Mouse (Mus musculus) MEL (cell line): Measurements from ENCODE around the gene Gm28048. TPM values are rescaled to one million over a fixed set of nuclear protein-coding genes. Genes with fewer than 3 reads are reported as not detected.

Source experiments
- DNase-seq: peaks from one replicate; pipeline ENCODE4 v3.0.0; 2011; ENCODE audit warnings: low read depth, low spot score
- H3K27ac ChIP-seq: 2 replicates; pipeline ENCODE4 v1.5.1; 2012; ENCODE audit warnings: low read depth, mild to moderate bottlenecking, control low read depth, low read length, moderate library complexity; ENCODE audit not compliant: control insufficient read depth
- H3K27me3 ChIP-seq, 2 experiments: fragments of 150-350 bp in 1 of 2; sonication (generic) in 1 of 2; 2 replicates each; pipeline ENCODE4 v1.6.1; 2012; ENCODE audit warnings: low read length in 2 of 2, mild to moderate bottlenecking in 2 of 2, improper control_type of control experiment in 1 of 2, moderate library complexity in 1 of 2; ENCODE audit not compliant: insufficient read depth in 2 of 2, control insufficient read depth in 1 of 2
- H3K36me3 ChIP-seq, 2 experiments: 2 replicates each; pipeline ENCODE4 v1.6.1; 2012 to 2014; ENCODE audit warnings: low read length in 2 of 2, improper control_type of control experiment in 1 of 2, inconsistent platforms in 1 of 2, mild to moderate bottlenecking in 1 of 2; ENCODE audit not compliant: insufficient read depth in 2 of 2, control insufficient read depth in 1 of 2
- H3K4me1 ChIP-seq, 2 experiments: fragments of 150-350 bp in 1 of 2; sonication (generic) in 1 of 2; 2 replicates each; pipeline ENCODE4 v1.6.1; 2012; ENCODE audit warnings: low read length in 2 of 2, improper control_type of control experiment in 1 of 2, mild to moderate bottlenecking in 1 of 2; ENCODE audit not compliant: insufficient read depth in 2 of 2, control insufficient read depth in 1 of 2
- H3K4me3 ChIP-seq, 2 experiments: fragments of 150-350 bp in 1 of 2; sonication (generic) in 1 of 2; 2 replicates each; pipeline ENCODE4 v1.5.1; 2012; ENCODE audit warnings: low read depth in 2 of 2, low read length in 2 of 2, mild to moderate bottlenecking in 2 of 2, moderate library complexity in 2 of 2, control low read depth in 1 of 2, improper control_type of control experiment in 1 of 2; ENCODE audit not compliant: control insufficient read depth in 1 of 2, insufficient read depth in 1 of 2
- H3K79me2 ChIP-seq: 2 replicates; pipeline ENCODE4 v1.6.1; 2012; ENCODE audit warnings: mild to moderate bottlenecking, low read length, moderate library complexity; ENCODE audit not compliant: control insufficient read depth, poor library complexity, insufficient read depth
- H3K9ac ChIP-seq: 2 replicates; pipeline ENCODE4 v1.6.1; 2012; ENCODE audit warnings: low read depth, mild to moderate bottlenecking, control low read depth, low read length, moderate library complexity; ENCODE audit not compliant: control insufficient read depth, poor library complexity, severe bottlenecking
- H3K9me3 ChIP-seq: fragments of 150-350 bp; sonication (generic); replicated peaks from 2 replicates; pipeline ENCODE4 v1.6.1; 2012; ENCODE audit warnings: mild to moderate bottlenecking, low read length, improper control_type of control experiment, moderate library complexity; ENCODE audit not compliant: insufficient read depth
- CHD1 ChIP-seq: IDR thresholded peaks from 2 replicates; pipeline ENCODE4 v1.6.1; 2012; ENCODE audit warnings: low read depth, mild to moderate bottlenecking, inconsistent platforms, low read length, improper control_type of control experiment
- EP300 ChIP-seq, 2 experiments: IDR thresholded peaks; 2 replicates each; pipeline ENCODE4 v1.6.1; 2011; ENCODE audit warnings: improper control_type of control experiment in 2 of 2, low read length in 2 of 2, low read depth in 1 of 2, mild to moderate bottlenecking in 1 of 2
- GABPA ChIP-seq: IDR thresholded peaks from 2 replicates; pipeline ENCODE4 v1.6.1; 2012; ENCODE audit warnings: low read depth, mild to moderate bottlenecking, inconsistent platforms, low read length, improper control_type of control experiment, moderate library complexity
- HCFC1 ChIP-seq: IDR thresholded peaks from 2 replicates; pipeline ENCODE4 v1.6.1; 2012; ENCODE audit warnings: low read depth, mild to moderate bottlenecking, inconsistent platforms, low read length, improper control_type of control experiment, moderate library complexity
- JUND ChIP-seq: IDR thresholded peaks from 2 replicates; pipeline ENCODE4 v1.6.1; 2011; ENCODE audit warnings: low read depth, mild to moderate bottlenecking, improper control_type of control experiment, low read length
- MAFK ChIP-seq: IDR thresholded peaks from 2 replicates; pipeline ENCODE4 v1.6.1; 2011; ENCODE audit warnings: low read depth, mild to moderate bottlenecking, low read length, improper control_type of control experiment, borderline replicate concordance
- MXI1 ChIP-seq: IDR thresholded peaks from 2 replicates; pipeline ENCODE4 v1.6.1; 2011; ENCODE audit warnings: mild to moderate bottlenecking, low read depth, low read length, improper control_type of control experiment
- MYB ChIP-seq: IDR thresholded peaks from 2 replicates; pipeline ENCODE4 v1.6.1; 2011; ENCODE audit warnings: mild to moderate bottlenecking, low read depth, low read length, improper control_type of control experiment
- MYC ChIP-seq: IDR thresholded peaks from 2 replicates; pipeline ENCODE4 v1.6.1; 2011; ENCODE audit warnings: low read depth, mild to moderate bottlenecking, low read length, improper control_type of control experiment, moderate library complexity
- POLR2A ChIP-seq, 2 experiments: IDR thresholded peaks; 2 replicates each; pipeline ENCODE4 v1.6.1; 2011 to 2012; ENCODE audit warnings: low read length in 2 of 2, mild to moderate bottlenecking in 2 of 2, control low read depth in 1 of 2, improper control_type of control experiment in 1 of 2, low read depth in 1 of 2, moderate library complexity in 1 of 2; ENCODE audit not compliant: control insufficient read depth in 1 of 2, insufficient read depth in 1 of 2, poor library complexity in 1 of 2
- POLR2AphosphoS2 ChIP-seq: IDR thresholded peaks from 2 replicates; pipeline ENCODE4 v1.6.1; 2011; ENCODE audit warnings: low read length, improper control_type of control experiment
- RAD21 ChIP-seq: IDR thresholded peaks from 2 replicates; pipeline ENCODE4 v1.6.1; 2011; ENCODE audit warnings: mild to moderate bottlenecking, low read depth, low read length, improper control_type of control experiment
- RCOR1 ChIP-seq: IDR thresholded peaks from 2 replicates; pipeline ENCODE4 v1.6.1; 2012; ENCODE audit warnings: low read depth, mild to moderate bottlenecking, inconsistent platforms, low read length, improper control_type of control experiment
- SIN3A ChIP-seq: IDR thresholded peaks from 2 replicates; pipeline ENCODE4 v1.6.1; 2012; ENCODE audit warnings: low read length, improper control_type of control experiment, inconsistent platforms
- SMC3 ChIP-seq: IDR thresholded peaks from 2 replicates; pipeline ENCODE4 v1.6.1; 2011; ENCODE audit warnings: low read depth, low read length, improper control_type of control experiment
- TBP ChIP-seq: IDR thresholded peaks from 2 replicates; pipeline ENCODE4 v1.8.0; 2011; ENCODE audit warnings: low read depth, low read length, improper control_type of control experiment
- TCF12 ChIP-seq: IDR thresholded peaks from 2 replicates; pipeline ENCODE4 v1.6.1; 2014; ENCODE audit warnings: low read depth, mild to moderate bottlenecking, inconsistent platforms, low read length, improper control_type of control experiment, moderate library complexity
- UBTF ChIP-seq: IDR thresholded peaks from 2 replicates; pipeline ENCODE4 v1.6.1; 2012; ENCODE audit warnings: low read depth, mild to moderate bottlenecking, inconsistent platforms, low read length, improper control_type of control experiment, moderate library complexity, borderline replicate concordance; ENCODE audit not compliant: insufficient read depth
- USF1 ChIP-seq: IDR thresholded peaks from 2 replicates; pipeline ENCODE4 v1.6.1; 2014; ENCODE audit warnings: low read depth, mild to moderate bottlenecking, inconsistent platforms, low read length, improper control_type of control experiment, moderate library complexity
- USF2 ChIP-seq, 2 experiments: IDR thresholded peaks; 2 replicates each; pipeline ENCODE4 v1.6.1; 2011 to 2012; ENCODE audit warnings: improper control_type of control experiment in 2 of 2, low read length in 2 of 2, borderline replicate concordance in 1 of 2, inconsistent platforms in 1 of 2, low read depth in 1 of 2, mild to moderate bottlenecking in 1 of 2; ENCODE audit not compliant: insufficient read depth in 1 of 2
- ZC3H11A ChIP-seq: IDR thresholded peaks from 2 replicates; pipeline ENCODE4 v1.6.1; 2012; ENCODE audit warnings: low read depth, mild to moderate bottlenecking, inconsistent platforms, low read length, improper control_type of control experiment
- ZKSCAN1 ChIP-seq: IDR thresholded peaks from 2 replicates; pipeline ENCODE4 v1.6.1; 2012; ENCODE audit warnings: low read depth, mild to moderate bottlenecking, inconsistent platforms, low read length, improper control_type of control experiment, moderate library complexity
- polyA plus RNA-seq, 2 experiments: library from polyadenylated mRNA; stranded (reverse) in 1 of 2; unstranded in 1 of 2; fragments of >175 nt in 1 of 2; fragments of >200 nt in 1 of 2; gene quantifications; 2 replicates each; pipeline versions ENCODE4 v1.2.1 to v1.2.4; 2012; ENCODE audit warnings: low replicate concordance in 2 of 2, low read depth in 1 of 2; ENCODE audit not compliant: insufficient read length in 2 of 2, insufficient read depth in 1 of 2, missing spikeins in 1 of 2
- total RNA-seq: library from RNA; depleted of rRNA; stranded (reverse); fragments of 300-350 nt; gene quantifications from 2 replicates; pipeline ENCODE4 v1.2.3, GENCODE M21; 2012

Gene Gm28048
- total and polyA plus RNA-seq, 3 experiments, result 8.6 to 15.0 TPM; not detected in 1

- TF ChIP-seq SIN3A (no peak; the same call in 1 of the 2 replicates), USF1 (0 out of 2 replicates have a peak, but pooled peaks have one; percentile 6), MAFK (no peak), EP300 (IDR thresholded peaks at IDR 0.05; ENCODE audit: low read depth in 1 of 2, low read length in 2 of 2) (peak in 1 of 2 experiments; percentile 48; a peak in 2 of 4 replicates), TBP (peak; percentile 59), RAD21 (no peak), RCOR1 (peak; percentile 24; the same call in 1 of the 2 replicates), MYC (no peak), JUND (no peak), HCFC1 (0 out of 2 replicates have a peak, but pooled peaks have one; percentile 36)
- TF ChIP-seq, all 39 proteins: peak for 8
Observed at GRCm38 (mm10) chr11:22928586-22929169, 53.2 kb downstream of the Gm28048 start (continued).

- no peak for DNase-seq
- TF ChIP-seq SIN3A (no peak), MXI1 (no peak), ZC3H11A (no peak), ZKSCAN1 (no peak), UBTF (no peak), MYB (no peak), GABPA (no peak), CHD1 (no peak), MYC (no peak), TCF12 (no peak), POLR2AphosphoS2 (no peak), POLR2A (IDR thresholded peaks at IDR 0.05; ENCODE audit: control insufficient read depth in 1 of 2, insufficient read depth in 1 of 2, low read depth in 1 of 2, low read length in 2 of 2, poor library complexity in 1 of 2) (no peak), USF2 (IDR thresholded peaks at IDR 0.05; ENCODE audit: borderline replicate concordance in 1 of 2, insufficient read depth in 1 of 2, low read depth in 1 of 2, low read length in 2 of 2) (no peak), SMC3 (no peak), HCFC1 (no peak), MAFK (no peak)
Observed at GRCm38 (mm10) chr11:22923606-22924005, 58.3 kb downstream of the Gm28048 start.

More at GRCm38 (mm10) chr11:22923606-22924005, 58.3 kb downstream of the Gm28048 start:
- Histone ChIP-seq H3K27ac (no peak overlapping the region), H3K36me3 (peaks cover 0 to 17% of the 10 kb centered on the region in 2 experiments; a peak in 2 of 4 replicates), H3K27me3 (no peaks in the 10 kb centered on the region), H3K4me1 (peaks cover 4 to 13% of the 10 kb centered on the region in 2 experiments), H3K79me2 (no peaks in the 10 kb centered on the region), H3K9me3 (no peaks in the 10 kb centered on the region), H3K4me3 (no peak overlapping the region), H3K9ac (no peak overlapping the region)
